Mouse (Mus musculus): ENCODE data around the gene Ttll11.
A peak's percentile ranks its signal among the peaks of the same experiment; 100 is the strongest.

Ttll11 gene

GRCm38 (mm10) chr2:35761458-35761857 is 218.3 kb downstream of the Ttll11 start:
- DNase-seq, result no peak

- no peak for DNase-seq
These were observed 218.8 kb downstream of the Ttll11 start for GRCm38 (mm10) chr2:35760867-35761266.

GRCm38 (mm10) chr2:35760352-35760751 is 219.4 kb downstream of the Ttll11 start:
- DNase-seq, result no peak

GRCm38 (mm10) chr2:35756467-35756866 is 223.2 kb downstream of the Ttll11 start:
- DNase-seq, result no peak

- DNase-seq, result no peak
These were observed 227.8 kb downstream of the Ttll11 start for GRCm38 (mm10) chr2:35751781-35752505.

GRCm38 (mm10) chr2:35750533-35751141 is 229.1 kb downstream of the Ttll11 start:
- DNase-seq, result peak; percentile 60

GRCm38 (mm10) chr2:35747371-35748035 is 232.2 kb downstream of the Ttll11 start:
- no peak for DNase-seq

GRCm38 (mm10) chr2:35746638-35747037 is 233.1 kb downstream of the Ttll11 start:
- no peak for DNase-seq

GRCm38 (mm10) chr2:35745876-35746275 is 233.8 kb downstream of the Ttll11 start:
- no peak for DNase-seq

- no peak for DNase-seq
These were observed 240.0 kb downstream of the Ttll11 start for GRCm38 (mm10) chr2:35739669-35740254.

GRCm38 (mm10) chr2:35737467-35738027 is 242.2 kb downstream of the Ttll11 start:
- no peak for DNase-seq

- DNase-seq, result no peak
These were observed 243.7 kb downstream of the Ttll11 start for GRCm38 (mm10) chr2:35736061-35736460.

GRCm38 (mm10) chr2:35735001-35735400 is 244.7 kb downstream of the Ttll11 start:
- DNase-seq, result no peak

- no peak for DNase-seq
These were observed 247.9 kb downstream of the Ttll11 start for GRCm38 (mm10) chr2:35731671-35732449.

GRCm38 (mm10) chr2:35729077-35730065 is 250.3 kb downstream of the Ttll11 start:
- DNase-seq, result peak; percentile 90

GRCm38 (mm10) chr2:35728633-35729032 is 251.1 kb downstream of the Ttll11 start:
- no peak for DNase-seq

GRCm38 (mm10) chr2:35723691-35724090 is 256.0 kb downstream of the Ttll11 start:
- no peak for DNase-seq

GRCm38 (mm10) chr2:35723267-35723666 is 256.4 kb downstream of the Ttll11 start:
- no peak for DNase-seq

GRCm38 (mm10) chr2:35722821-35723220 is 256.9 kb downstream of the Ttll11 start:
- no peak for DNase-seq

GRCm38 (mm10) chr2:35720956-35721355 is 258.8 kb downstream of the Ttll11 start:
- DNase-seq, result no peak

GRCm38 (mm10) chr2:35720550-35720949 is 259.2 kb downstream of the Ttll11 start:
- DNase-seq, result no peak
